Mouse (Mus musculus) kidney, postnatal 14 days (tissue): ENCODE measurements at regions not wholly inside any gene's neighbourhood (a gene's known extent, or its start where the extent isn't known, plus 50 kb on each side); places are given as distances from the start of the nearest gene placed in this dataset.
A peak's percentile ranks its signal among the peaks of the same experiment; 100 is the strongest.

Experiments
- DNase-seq: peaks from one replicate; pipeline ENCODE4 v3.0.0; 2022; ENCODE audit warnings: mixed read lengths

DNA sequence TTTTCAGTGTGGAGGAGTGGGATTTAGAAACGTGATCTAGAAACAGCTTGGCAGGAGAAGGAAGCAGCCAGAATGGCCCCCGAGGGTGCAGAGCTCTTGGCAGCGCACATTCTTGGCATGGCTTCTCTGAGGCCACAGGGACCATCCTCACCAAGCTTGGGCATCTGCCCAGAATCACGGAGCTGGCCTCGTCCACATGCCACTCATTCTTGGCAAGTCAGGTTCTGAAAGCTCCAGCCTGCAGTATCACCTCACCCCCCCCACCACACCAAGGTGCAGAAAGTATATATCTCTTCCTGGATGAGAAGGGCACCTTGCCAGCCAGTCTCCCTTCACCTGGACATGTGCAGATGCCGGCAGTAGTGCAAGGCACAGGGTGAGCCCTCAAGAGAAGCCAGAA, 356.2 kb downstream of the Prdm2 start:
- DNase-seq: peak; percentile 57

DNA sequence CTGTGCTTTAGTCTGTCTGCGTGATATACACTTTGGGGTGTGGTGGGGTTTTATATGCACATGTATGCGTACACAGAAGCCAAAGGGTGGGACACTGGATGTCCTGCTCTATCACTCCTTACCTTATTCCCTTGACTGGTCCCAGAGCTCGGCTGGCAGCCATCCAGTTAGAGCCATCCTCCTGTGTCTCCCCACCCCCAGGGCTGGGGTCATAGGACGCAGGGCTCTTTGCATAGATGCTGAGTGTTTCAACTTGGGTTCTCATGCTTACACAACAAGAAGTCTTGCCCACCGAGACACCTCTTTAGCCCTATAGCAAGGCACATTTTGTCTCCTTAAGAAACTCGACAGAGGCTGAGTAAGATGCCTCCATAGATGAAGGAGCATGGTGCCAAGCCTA, 357.2 kb downstream of the Prdm2 start:
- no peak for DNase-seq

DNA sequence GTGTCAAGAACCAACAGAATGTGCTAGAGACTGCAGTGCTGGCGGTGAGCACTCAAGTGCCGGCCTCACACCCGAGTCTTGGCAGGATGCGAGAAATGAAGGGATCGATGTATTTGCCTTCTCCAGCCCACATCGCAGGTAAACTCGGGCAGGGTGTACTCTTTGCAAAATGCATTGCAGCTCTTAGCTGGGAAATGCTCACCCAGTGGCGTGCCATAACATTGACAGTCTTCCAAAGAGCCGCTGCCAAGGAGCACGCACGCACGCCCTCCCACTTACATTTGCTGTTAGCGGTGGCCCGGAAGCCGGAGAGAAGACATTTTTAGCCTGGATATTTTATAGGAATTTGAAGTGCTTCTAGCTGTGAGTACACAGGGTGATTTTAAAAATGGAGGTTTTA, 358.9 kb downstream of the Prdm2 start:
- DNase-seq: no peak

DNA sequence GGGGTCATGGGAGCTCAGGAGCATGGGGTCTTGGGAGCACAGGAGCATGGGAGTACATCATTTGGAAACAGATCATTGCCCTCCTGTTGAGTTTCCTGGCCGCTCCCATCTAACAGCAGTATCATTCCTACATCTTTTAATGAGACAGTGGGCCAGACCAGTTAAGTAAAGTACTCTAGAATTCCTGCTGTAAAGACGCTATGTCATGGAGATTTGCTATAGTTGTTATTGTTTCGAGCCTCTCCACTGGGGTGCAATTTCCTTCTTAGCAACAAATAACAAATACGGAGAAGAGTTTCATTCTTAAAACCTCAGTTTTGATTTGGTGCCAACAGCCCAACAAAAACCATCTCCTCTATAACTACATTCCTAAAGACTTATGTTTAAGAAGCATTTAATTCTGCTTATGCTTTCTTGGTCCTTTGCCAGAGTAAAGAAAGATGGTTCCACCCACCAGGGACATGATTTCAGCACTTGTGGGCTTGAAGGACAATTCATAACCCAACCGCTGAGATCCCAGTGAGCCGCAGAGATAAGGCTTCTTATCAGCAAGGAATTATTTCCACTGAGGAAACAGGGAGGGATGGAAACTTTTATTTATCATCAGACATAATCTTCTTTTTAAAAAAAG, 367.6 kb downstream of the Prdm2 start:
- DNase-seq: peak; percentile 13

DNA sequence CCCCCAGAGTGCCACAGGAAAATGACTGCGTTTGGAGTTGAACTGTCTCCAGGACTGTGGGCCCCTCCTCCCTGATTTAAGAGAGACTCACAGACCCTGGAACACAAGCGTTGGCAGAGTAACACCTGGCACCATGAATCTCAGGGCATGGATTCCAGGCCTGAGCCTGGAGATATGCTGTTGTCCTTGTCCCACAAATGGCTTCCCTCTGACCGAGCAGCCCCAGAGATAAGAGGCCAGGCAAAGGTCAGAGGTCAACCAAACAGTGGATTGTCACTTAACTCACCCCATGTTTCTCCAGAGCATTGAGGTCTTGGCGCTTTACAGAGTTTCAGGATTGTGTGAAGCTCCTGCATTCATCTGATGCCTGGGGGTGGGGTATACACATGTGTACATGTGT, 373.3 kb downstream of the Prdm2 start:
- no peak for DNase-seq

DNA sequence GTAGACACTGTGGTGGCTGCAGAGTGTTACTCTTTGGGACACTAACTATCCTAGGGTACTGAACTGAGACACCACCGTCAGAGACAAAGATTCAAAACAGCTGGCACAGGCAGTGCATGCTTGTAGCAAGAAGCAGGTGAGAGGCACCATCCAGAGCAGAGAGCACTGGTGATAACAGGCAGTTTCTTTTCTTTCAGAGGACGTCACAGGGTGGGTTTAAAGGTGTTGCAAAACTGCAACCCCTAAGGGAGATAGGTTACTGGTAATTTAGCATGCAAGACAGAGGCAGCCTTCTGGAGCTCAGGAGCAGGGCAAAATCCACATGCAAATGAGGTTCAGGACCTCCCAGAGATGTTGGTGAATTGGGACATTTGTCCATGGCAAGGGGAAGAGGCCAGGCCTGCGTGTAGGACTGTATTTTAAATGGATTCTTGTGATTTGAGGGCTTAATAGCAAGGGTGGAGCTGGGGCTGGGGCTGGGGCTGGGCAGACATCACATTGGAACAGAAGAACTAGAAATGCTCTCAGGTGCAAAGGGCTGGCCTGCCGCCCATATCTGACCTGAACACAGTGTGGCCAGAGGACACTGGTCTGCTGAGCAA, 374.3 kb downstream of the Prdm2 start:
- DNase-seq: no peak

DNA sequence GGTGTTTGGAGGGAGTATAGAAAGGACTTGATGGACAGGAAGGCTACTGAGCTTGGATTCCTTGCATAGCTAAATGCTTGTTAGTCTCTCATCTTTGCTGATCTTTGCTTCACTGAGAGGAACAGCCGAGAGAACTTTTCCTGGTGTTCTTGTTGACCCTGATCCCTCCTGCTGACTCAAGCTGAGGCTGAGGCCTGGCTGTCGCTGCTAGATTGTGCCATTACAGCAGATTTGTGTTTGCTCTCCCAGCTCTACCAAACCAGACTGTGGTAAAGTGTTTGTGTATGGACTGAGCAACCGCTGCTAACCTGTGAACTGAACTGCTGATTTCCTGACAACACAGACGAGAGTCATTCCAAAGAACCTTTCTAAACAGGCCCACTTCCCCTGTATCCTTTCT, 375.2 kb downstream of the Prdm2 start:
- DNase-seq: no peak

DNA sequence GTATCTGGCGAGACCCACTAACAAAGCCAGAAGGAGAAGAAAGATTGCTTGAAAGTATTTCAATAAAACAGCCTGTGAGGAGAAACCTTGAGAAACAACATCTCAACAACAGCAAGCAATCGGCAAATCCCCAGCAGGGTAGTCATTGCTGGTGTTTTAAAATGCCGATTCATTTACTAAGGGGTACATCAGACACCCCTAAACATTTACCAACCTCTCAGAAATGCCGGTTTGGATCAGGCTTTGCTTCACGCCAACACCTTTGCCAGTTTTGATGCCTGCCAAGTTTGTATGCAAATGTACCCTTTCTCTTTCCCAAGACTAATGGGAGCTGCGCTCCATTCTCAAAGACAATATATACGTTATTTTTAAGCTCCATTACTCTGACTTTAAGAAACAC, 383.1 kb downstream of the Prdm2 start:
- no peak for DNase-seq

DNA sequence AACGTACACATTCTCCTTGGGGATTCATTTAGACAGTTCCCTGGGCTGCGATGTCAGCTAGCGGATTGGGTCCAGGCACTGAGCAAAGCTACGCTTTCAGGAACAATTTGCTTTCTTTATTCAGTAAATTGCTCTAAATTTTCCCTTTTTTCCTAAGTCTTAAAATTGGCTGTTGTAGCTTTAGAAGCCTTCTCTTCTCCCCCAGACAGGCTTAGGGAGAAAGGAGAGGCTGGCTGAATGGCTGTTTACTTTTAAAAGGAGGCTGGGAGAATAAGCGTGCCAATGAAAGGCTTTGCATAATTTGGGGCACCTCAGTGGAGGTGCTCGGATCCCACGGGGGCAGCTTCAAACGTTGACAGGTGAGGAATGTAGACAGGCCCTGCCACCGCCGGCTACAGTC, 383.8 kb downstream of the Prdm2 start:
- DNase-seq: no peak

DNA sequence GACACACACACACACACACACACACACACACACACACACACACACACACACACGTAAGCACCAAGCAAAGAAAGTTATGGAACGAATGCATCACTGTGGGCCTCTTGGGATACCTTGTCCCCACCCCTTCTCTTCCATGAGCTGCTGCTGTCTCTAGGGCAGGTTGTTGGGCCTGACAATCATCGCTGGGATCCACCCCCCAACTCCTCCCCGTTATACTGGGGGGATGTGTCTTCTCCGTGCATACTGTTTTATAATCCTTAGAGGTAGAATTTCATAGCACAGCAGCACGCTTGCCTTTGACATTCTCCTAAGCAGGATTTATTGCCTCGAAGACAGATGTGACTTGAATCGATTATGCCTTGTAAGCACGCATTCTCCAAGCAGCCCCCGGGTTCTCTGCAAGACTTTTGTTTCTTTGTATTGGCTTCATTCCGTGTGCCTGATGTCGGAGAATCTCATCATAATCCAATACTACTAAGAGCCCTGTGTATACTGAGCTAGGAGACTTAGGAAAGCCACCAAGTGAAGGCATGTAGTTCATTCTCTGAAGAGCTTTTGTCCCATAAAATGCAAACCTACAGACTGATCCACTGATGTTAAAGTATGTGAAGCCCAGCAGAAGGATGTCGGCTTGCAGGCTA, 386.4 kb downstream of the Prdm2 start:
- no peak for DNase-seq

DNA sequence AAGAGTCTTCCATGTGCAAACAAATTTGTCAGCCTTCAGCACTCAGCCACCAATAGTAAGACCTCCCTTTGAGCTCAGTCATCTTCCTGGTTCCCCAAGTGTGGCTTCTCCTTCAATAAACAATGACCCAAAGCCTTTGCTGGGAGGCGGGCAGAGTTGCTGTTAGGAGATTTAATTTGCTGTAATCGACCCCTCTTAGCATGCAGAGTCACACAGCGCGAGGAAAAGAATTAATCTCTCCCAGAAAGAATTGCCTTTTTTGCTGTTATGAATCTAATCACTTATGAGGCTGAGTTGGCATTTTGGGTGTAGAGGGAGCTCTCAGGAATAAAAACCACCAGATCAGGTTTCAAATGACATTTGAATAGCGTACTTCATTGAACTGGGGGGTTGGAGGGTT, 387.0 kb downstream of the Prdm2 start:
- no peak for DNase-seq

DNA sequence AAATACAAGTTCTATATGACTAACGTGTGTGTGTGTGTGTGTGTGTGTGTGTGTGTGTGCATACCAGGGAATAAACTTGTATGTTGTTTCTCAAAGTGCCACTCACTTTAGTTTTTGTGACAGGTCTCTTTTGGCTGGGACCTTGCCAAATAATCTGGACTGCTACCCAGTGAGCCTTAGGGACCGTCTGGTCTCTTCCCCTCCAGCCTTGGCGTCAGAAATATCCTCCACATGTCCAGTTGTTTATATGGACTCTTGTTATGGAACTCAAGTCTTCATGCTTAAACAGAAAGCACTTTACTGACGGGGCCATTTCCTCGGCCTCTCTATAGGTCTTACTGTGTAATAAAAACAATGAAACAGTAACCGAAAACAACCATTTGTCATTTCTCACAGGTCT, 394.4 kb downstream of the Prdm2 start:
- DNase-seq: no peak

DNA sequence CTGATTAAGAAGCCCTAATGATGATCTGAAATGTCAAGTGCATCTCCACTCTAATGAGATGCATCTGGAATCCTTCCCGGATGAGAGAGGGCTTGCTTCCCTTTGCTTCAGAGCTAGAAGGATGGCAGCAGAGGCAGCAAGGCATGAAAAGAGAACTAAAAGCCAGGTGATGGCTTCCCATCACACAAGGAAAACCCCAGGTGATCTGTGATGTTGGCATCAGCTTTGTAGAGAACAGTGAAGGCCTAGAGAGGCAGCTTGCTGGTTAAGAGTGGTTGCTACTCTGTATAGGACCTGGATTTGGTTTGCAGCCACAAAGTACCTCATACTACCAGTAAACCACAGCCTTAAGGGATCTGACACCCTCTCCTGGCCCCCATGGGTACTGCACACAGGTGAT, 395.8 kb downstream of the Prdm2 start:
- no peak for DNase-seq

DNA sequence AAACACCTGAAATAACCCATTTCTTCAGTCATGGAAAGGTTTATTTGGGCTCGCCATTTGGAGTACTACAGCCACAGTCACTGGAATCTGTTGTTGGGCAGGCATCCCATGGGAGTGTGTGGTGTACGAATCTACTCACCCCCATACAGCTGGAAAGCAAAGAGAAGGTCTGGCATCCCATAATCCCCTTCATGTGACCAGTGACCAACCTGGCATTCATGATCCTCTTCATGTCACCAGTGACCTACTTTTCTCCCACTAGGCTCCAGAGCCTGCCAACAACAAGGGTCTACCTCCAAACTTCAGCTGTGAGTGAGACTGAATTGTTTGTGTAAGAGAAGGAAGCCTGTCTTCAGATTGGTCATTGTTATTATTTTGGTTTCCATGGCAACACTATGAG, 409.0 kb downstream of the Prdm2 start:
- no peak for DNase-seq

DNA sequence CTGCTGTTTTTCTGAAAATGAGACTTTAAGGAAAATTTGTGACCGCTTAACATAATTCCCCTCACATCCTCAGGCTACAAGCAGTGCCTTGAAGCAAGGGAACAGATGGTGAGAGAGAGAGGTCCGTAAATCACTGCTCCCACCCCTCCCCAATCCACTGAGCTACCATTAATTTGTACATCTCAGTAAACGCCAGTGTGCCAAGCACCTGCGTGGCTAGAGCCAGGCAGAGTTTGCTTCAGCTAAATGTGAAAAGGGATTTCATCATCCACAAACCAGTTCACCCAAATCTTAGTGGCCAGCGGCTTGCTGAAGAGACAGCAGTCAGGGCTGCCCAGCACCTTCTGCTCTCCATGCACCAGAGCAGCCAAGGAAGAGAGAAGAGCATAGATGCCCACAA, 413.5 kb downstream of the Prdm2 start:
- DNase-seq: no peak

DNA sequence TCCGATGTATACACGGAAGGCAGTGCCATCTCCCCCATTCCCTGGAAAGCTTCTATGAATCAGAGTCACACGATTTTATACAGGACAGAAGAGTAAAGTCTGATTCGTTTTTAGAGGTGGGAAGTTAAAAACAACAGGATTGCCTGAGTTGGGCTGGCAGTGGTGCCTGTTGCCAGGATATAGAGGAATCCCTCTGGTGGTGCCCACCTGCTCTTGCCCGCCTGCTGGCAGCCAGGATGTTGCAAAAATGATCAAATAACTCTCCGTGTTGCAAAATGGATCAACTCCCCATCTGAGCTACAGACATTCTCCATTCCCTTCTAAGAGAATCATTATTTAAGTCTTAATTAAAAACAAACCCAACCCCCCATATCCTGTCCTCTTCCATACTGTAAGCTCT, 414.0 kb downstream of the Prdm2 start:
- DNase-seq: no peak

DNA sequence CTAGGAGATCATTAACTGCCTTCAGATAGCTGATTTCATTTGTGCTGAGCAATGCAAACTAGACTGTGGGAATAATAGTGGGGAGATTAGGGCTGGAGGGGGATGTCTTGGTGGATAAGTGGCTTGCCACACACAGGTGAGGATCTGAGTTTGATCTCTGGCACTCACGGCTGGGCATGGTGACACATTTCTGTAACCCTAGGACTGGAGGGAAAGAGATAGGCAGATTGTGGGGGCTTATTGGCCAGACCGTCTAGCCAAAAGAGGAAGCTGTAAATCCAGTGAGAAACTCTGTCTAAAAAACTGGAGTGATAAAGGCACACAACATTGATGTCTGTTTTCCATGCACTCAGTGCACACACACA, 420.2 kb downstream of the Prdm2 start:
- DNase-seq: no peak

DNA sequence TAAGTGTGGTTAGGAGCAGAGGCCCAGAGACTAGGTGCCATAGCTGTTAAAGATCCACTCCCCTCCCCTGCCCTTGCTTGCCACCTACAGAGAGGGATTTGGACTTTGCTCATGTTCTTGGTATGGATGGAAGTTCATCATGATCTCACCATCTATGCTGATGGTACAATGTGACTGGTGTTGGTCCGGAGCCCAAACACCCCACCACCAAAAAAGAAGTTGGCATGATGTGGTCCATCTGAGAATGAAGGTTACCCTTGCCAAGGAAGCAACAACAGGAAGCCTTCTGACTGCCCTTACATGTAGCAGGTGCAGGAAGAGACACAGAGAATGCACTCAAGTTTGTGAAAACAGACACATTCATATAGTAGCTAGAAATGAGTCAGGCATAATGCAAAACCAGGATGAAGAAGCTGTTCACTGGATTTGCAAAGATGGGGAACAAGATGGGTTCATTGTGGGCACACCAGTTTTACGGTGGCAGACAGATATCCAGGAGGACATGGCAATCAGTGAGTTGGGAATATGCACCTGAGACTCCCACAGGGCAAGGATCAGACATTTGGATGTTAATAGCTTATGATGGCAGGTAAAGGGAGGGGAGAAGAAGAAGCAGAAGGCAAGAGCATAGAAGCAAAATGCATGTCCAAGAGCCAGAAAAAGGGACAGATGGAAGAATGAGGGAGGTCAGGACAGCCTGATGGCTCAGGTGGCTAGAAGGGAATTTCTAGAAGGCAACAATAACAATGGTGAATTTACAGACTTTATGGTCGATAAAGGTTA, 420.8 kb downstream of the Prdm2 start:
- DNase-seq: no peak

DNA sequence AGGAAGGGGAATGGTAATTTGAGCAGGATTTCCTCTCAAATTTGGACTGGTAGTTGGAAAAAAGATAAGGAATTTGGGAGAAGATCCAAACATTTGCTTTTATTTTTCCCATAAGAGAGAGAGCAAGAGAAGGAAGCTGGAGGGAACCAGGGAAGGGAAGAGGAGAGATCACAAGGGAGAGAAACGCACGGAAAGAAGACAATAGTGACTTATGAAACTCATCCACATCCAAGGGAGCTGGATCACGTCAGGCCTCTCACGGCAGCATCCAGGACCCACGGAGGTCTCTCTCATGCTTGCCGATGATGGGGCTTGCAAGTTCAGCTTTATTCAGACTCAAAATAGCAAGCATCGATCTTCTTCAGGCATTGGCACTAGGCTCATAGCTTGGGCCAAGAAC, 423.7 kb downstream of the Prdm2 start:
- no peak for DNase-seq

DNA sequence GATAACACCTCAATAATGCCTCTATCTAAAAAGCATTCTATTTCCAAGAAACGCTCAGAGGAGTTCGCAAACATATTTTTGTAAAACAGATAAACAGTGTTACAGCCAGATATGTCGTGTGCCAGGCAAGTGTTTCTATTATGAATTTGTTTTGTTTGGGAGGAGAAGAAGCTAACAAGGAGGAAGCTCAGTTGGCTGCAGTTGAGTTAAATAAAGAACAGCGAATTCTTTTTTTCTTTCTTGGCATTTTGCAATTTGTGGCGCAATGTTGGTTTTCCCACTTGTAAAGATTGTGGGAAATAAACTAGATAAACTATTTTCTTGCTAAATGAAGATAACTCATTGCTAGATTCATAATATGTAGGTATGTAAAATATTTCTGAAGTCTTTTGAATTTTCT, 427.4 kb downstream of the Prdm2 start:
- no peak for DNase-seq

DNA sequence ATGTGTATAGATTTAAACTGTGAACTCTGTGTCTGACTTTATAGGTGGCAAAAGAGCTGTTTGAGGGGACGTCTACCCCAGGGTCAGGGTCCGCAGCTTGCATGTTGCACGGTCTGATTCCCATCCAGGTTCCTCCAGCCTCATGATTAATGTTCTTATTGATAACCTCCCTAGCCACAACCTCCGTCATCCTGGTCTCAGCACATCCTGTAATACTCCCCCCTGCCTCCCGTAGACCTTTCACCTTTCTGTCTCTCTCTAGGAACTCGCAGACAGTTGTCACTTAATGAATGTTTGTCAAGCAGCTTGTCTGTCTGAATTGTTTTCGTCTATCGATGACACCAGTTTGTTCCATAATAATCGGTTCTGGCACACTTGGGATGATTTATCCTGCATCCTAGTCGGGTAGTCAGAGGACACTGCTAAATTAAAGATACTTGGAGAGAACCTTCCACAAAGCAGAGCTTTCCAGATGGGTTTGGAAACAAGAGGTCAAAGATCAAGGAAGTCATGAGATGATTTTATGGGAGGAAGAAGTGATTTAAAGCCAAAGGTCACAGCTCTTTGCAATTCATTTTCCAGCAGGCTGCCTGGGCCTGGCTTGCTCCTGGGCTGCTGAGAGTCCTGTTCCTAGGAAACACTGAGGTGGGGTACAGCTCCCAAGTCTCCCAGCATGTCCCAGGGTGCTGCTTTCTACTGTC, 435.9 kb downstream of the Prdm2 start:
- peak; percentile 48 for DNase-seq

DNA sequence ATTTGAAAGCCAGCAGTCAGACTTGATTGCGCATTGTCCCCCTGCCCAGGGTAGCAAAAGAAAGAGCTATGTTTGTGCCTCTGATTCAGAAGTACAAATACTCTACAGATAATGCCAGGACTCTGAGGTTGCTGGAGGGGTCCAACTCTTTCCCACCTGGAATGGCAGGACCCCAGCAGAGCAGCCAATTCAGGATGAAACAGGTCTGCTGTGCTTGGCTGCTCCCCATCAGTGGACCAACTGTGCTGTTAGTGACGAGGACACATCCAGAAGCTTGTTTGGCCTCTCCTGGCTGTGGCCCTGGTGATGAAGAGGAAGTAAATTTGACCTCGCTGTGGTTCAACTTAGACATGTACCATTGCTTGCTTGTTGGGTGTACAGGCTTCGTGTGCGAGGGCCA, 437.8 kb downstream of the Prdm2 start:
- no peak for DNase-seq

DNA sequence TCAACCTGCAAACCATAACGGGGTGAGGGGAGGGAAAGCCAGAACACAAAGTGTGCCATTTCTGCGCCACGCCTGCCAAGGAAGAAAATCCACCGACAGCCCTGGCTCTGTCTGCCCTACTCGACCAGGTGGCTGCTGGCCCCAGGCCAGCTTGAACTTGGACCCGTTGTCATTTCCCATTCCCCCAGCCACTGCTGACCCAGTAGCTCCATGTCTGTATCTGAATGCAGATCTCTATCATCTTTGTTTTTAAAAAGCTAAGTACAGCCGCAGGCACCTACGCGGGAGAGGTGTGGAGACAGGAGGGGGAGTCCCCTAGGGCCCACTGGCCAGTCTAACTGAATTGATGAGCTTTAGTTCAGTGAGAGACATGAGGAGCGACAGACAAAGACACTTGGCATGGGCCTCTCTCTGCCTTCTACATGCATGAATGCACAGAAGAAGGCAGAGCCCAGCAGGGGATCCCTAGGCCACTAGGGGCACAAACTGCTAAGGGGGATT, 439.1 kb downstream of the Prdm2 start:
- DNase-seq: peak; percentile 52
